9 mouse cellular contexts compared by ENCODE assay signal in genomic region chr4:134924019-134924741, GRCm38 (mm10). TPM values are rescaled to one million over a fixed set of nuclear protein-coding genes. Genes with fewer than 3 reads are reported as not detected.
A peak's percentile ranks its signal among the peaks of the same experiment; 100 is the strongest.
DNase-seq lines count a peak whose midpoint lies in the region; ATAC-seq and TF ChIP-seq lines count a peak whose summit lies in the region.
"Had no signal": no experiment of that assay in that cellular context is flagged by ENCODE, and none has a peak within 500 bp of the region (broad histone marks: within the 10 kb centered on the region; RNA-seq: fewer than 3 reads in every experiment).

No protein-coding gene starts in this region.

- peak overlapping the region; percentile 94 for H3K27ac ChIP-seq in hindbrain, embryonic 12.5 days
- peak overlapping the region; percentile 86 for H3K27ac ChIP-seq in limb, embryonic 14.5 days (replicated peaks; ENCODE audit: low read depth, low read length)
- peak overlapping the region; percentile 92 for H3K27ac ChIP-seq in midbrain, embryonic 14.5 days (replicated peaks; ENCODE audit: low read depth, low read length)

- H3K9me3 ChIP-seq in hindbrain, embryonic 12.5 days (replicated peaks): no peaks in the 10 kb centered on the region
- H3K9me3 ChIP-seq in limb, embryonic 14.5 days (ENCODE audit: control insufficient read depth, low read length): no peaks in the 10 kb centered on the region
- no peaks in the 10 kb centered on the region for H3K9me3 ChIP-seq in midbrain, embryonic 14.5 days (ENCODE audit: control insufficient read depth, low read length)

- peak; percentile 35; the same call in 1 of the 2 replicates for ATAC-seq in frontal cortex, adult (ENCODE audit: low TSS enrichment)
- peak; percentile 65 for ATAC-seq in hindbrain, embryonic 12.5 days (ENCODE audit: low FRiP score)
- peak; percentile 17 for ATAC-seq in limb, embryonic 14.5 days (ENCODE audit: low FRiP score, low read depth)
- ATAC-seq in midbrain, embryonic 14.5 days (ENCODE audit: low FRiP score, low TSS enrichment): peak; percentile 22; the same call in 1 of the 2 replicates

- H3K27me3 ChIP-seq in hindbrain, embryonic 12.5 days: no peaks in the 10 kb centered on the region
- no peaks in the 10 kb centered on the region for H3K27me3 ChIP-seq in limb, embryonic 14.5 days (ENCODE audit: control insufficient read depth, insufficient read depth, low read length)
- no peaks in the 10 kb centered on the region for H3K27me3 ChIP-seq in midbrain, embryonic 14.5 days (ENCODE audit: control insufficient read depth, insufficient read depth, low read length)
- H3K27me3 ChIP-seq: Patski had no signal

- DNase-seq in layer of hippocampus, adult 11-12 months (ENCODE audit: low spot score): peak; percentile 55
- DNase-seq in layer of hippocampus, adult 18-20 months (ENCODE audit: low spot score in 2 of 2): no peak
- peak; percentile 60 for DNase-seq in cerebellum, adult 11-12 months
- DNase-seq in limb, embryonic 14.5 days (ENCODE audit: low spot score): peak; percentile 46
- DNase-seq in midbrain, embryonic 14.5 days: peak; percentile 58
- peak; percentile 43 to 49 for DNase-seq in spleen, adult 18-20 months

- TF ChIP-seq POLR2A in limb, embryonic 14.5 days (IDR thresholded peaks at IDR 0.05; ENCODE audit: borderline replicate concordance, extremely low read depth, insufficient read depth, insufficient read length): no peak

- peaks cover 34% of the 10 kb centered on the region for H3K36me3 ChIP-seq in hindbrain, embryonic 12.5 days
- H3K36me3 ChIP-seq in limb, embryonic 14.5 days (ENCODE audit: control insufficient read depth, insufficient read depth, low read length): peaks cover 43% of the 10 kb centered on the region
- peaks cover 39% of the 10 kb centered on the region for H3K36me3 ChIP-seq in midbrain, embryonic 14.5 days (ENCODE audit: control insufficient read depth, insufficient read depth, low read length)

- H3K4me2 ChIP-seq in hindbrain, embryonic 12.5 days (replicated peaks): peak overlapping the region; percentile 90
- peak overlapping the region; percentile 97 for H3K4me2 ChIP-seq in limb, embryonic 14.5 days (replicated peaks; ENCODE audit: low read depth, low read length, severe bottlenecking)
- peak overlapping the region; percentile 95 for H3K4me2 ChIP-seq in midbrain, embryonic 14.5 days (ENCODE audit: low read length)

- WGBS in hindbrain, embryonic 12.5 days: 0% methylated on average over 75 of the region's 75 CpGs
- under 1% methylated on average over 55 of the region's 75 CpGs for WGBS in limb, embryonic 14.5 days
- under 1% methylated on average over 75 of the region's 75 CpGs for WGBS in midbrain, embryonic 14.5 days

- H3K4me1 ChIP-seq in hindbrain, embryonic 12.5 days: peaks cover 19% of the 10 kb centered on the region
- peaks cover 15% of the 10 kb centered on the region for H3K4me1 ChIP-seq in limb, embryonic 14.5 days (ENCODE audit: control insufficient read depth, insufficient read depth, low read length)
- peaks cover 17% of the 10 kb centered on the region for H3K4me1 ChIP-seq in midbrain, embryonic 14.5 days (ENCODE audit: control insufficient read depth, insufficient read depth, low read length)

- H3K4me3 ChIP-seq in hindbrain, embryonic 12.5 days: peak overlapping the region; percentile 100
- H3K4me3 ChIP-seq in limb, embryonic 14.5 days (replicated peaks; ENCODE audit: low read length): peak overlapping the region; percentile 99
- H3K4me3 ChIP-seq in midbrain, embryonic 14.5 days (replicated peaks; ENCODE audit: low read depth, low read length): peak overlapping the region; percentile 99

- H3K9ac ChIP-seq in hindbrain, embryonic 12.5 days: peak overlapping the region; percentile 96
- peak overlapping the region; percentile 93 for H3K9ac ChIP-seq in limb, embryonic 14.5 days (ENCODE audit: low read depth, low read length, severe bottlenecking)
- H3K9ac ChIP-seq in midbrain, embryonic 14.5 days (replicated peaks; ENCODE audit: low read length): peak overlapping the region; percentile 87

RNA-seq across cellular contexts. Expression of gene Rsrp1, which starts 0.8 kb away (rescaled TPM):
- total RNA-seq in layer of hippocampus, adult 18-20 months (2021): 100 to 1,000 TPM; 256 to 262 TPM
- polyA plus RNA-seq in hindbrain, embryonic 12.5 days (2016; fragmentation: Nextera tagmentation; extraction: Ambion mirVana): 536 and 591 TPM in 2 replicates
- 627 and 690 TPM in 2 replicates for polyA plus RNA-seq in limb, embryonic 14.5 days (2012; rRNA removed)
- 416 and 463 TPM in 2 replicates for polyA plus RNA-seq in limb, embryonic 14.5 days (2014; fragmentation: Nextera tagmentation; extraction: Ambion mirVana)
- polyA plus RNA-seq in midbrain, embryonic 14.5 days (2014; fragmentation: Nextera tagmentation; extraction: Ambion mirVana): 526 and 563 TPM in 2 replicates

RNA-seq across cellular contexts. Expression of gene Syf2, which starts 6.5 kb away (rescaled TPM):
- 10 to 100 TPM; 58.8 to 69.7 TPM for total RNA-seq in layer of hippocampus, adult 18-20 months (2021)
- polyA plus RNA-seq in hindbrain, embryonic 12.5 days (2016; fragmentation: Nextera tagmentation; extraction: Ambion mirVana): 77.2 and 80.7 TPM in 2 replicates
- 41.4 and 64.5 TPM in 2 replicates for polyA plus RNA-seq in limb, embryonic 14.5 days (2012; rRNA removed)
- polyA plus RNA-seq in limb, embryonic 14.5 days (2014; fragmentation: Nextera tagmentation; extraction: Ambion mirVana): 64.3 and 69.1 TPM in 2 replicates
- polyA plus RNA-seq in midbrain, embryonic 14.5 days (2014; fragmentation: Nextera tagmentation; extraction: Ambion mirVana): 53.4 and 61.2 TPM in 2 replicates

RNA-seq across cellular contexts. Expression of gene Tmem50a, which starts 9.4 kb away (rescaled TPM):
- total RNA-seq in layer of hippocampus, adult 18-20 months (2021): 100 to 1,000 TPM; 120 to 123 TPM
- polyA plus RNA-seq in hindbrain, embryonic 12.5 days (2016; fragmentation: Nextera tagmentation; extraction: Ambion mirVana): 163 and 169 TPM in 2 replicates
- polyA plus RNA-seq in limb, embryonic 14.5 days (2012; rRNA removed): 119 and 131 TPM in 2 replicates
- 166 TPM in 2 replicates for polyA plus RNA-seq in limb, embryonic 14.5 days (2014; fragmentation: Nextera tagmentation; extraction: Ambion mirVana)
- 196 and 210 TPM in 2 replicates for polyA plus RNA-seq in midbrain, embryonic 14.5 days (2014; fragmentation: Nextera tagmentation; extraction: Ambion mirVana)

RNA-seq across cellular contexts. Expression of gene Rhd, which starts 59.8 kb away (rescaled TPM):
- not detected for total RNA-seq in layer of hippocampus, adult 18-20 months (2021)
- polyA plus RNA-seq in hindbrain, embryonic 12.5 days (2016; fragmentation: Nextera tagmentation; extraction: Ambion mirVana): 7.9 and 10.1 TPM in 2 replicates
- polyA plus RNA-seq in limb, embryonic 14.5 days (2012; rRNA removed): 3.3 and 3.6 TPM in 2 replicates
- polyA plus RNA-seq in limb, embryonic 14.5 days (2014; fragmentation: Nextera tagmentation; extraction: Ambion mirVana): 3.6 and 4.1 TPM in 2 replicates
- polyA plus RNA-seq in midbrain, embryonic 14.5 days (2014; fragmentation: Nextera tagmentation; extraction: Ambion mirVana): 0.54 and 0.61 TPM in 2 replicates

Comparison
In these comparisons a context has a peak if more than half of its experiments do, and no peak if none do; other contexts are left out.
1. DNase-seq: peak in layer of hippocampus, adult 11-12 months (single experiment), cerebellum, adult 11-12 months (single experiment), limb, embryonic 14.5 days (single experiment), midbrain, embryonic 14.5 days (single experiment) and spleen, adult 18-20 months (2 of 2); none in layer of hippocampus, adult 18-20 months (0 of 2).
2. Peak in every context shown above with its lines, with median percentiles within 50 percentile points of each other: ATAC-seq, H3K27ac ChIP-seq, H3K4me2 ChIP-seq, H3K4me3 ChIP-seq and H3K9ac ChIP-seq.